Mouse (Mus musculus) limb, embryonic 13.5 days (tissue): ENCODE measurements around the gene Nuak2. TPM values are rescaled to one million over a fixed set of nuclear protein-coding genes. Genes with fewer than 3 reads are reported as not detected.
A peak's percentile ranks its signal among the peaks of the same experiment; 100 is the strongest.
"Not testable (repeated sequence)": the region's sequence is repeated elsewhere in the genome, so short reads cannot be mapped to it uniquely, and the experiment has no call there.

Experiments used
- ATAC-seq: fragments of 200-750 bp; cut with Nextera tagmentation; 2 replicates; pipeline ENCODE4 v1.8.0; 2017; ENCODE audit warnings: low read depth, moderate number of reproducible peaks, moderate TSS enrichment; ENCODE audit not compliant: low FRiP score
- H3K27ac ChIP-seq: fragments of 300-500 bp; sonication (generic); 2 replicates; pipeline ENCODE4 v1.5.1; 2015; ENCODE audit warnings: inconsistent platforms, mild to moderate bottlenecking, moderate library complexity
- H3K27me3 ChIP-seq: fragments of 300-500 bp; sonication (generic); 2 replicates; pipeline ENCODE4 v1.6.1; 2015; ENCODE audit warnings: mild to moderate bottlenecking, inconsistent platforms
- H3K36me3 ChIP-seq: fragments of 300-500 bp; sonication (generic); 2 replicates; pipeline ENCODE4 v1.6.1; 2015; ENCODE audit warnings: inconsistent platforms, mild to moderate bottlenecking, moderate library complexity
- H3K4me1 ChIP-seq: fragments of 300-500 bp; sonication (generic); 2 replicates; pipeline ENCODE4 v1.6.1; 2015; ENCODE audit warnings: inconsistent platforms
- H3K4me2 ChIP-seq: fragments of 300-500 bp; sonication (generic); replicated peaks from 2 replicates; pipeline ENCODE4 v1.6.1; 2015; ENCODE audit warnings: inconsistent platforms, mild to moderate bottlenecking, moderate library complexity
- H3K4me3 ChIP-seq: fragments of 300-500 bp; sonication (generic); 2 replicates; pipeline ENCODE4 v1.5.1; 2015; ENCODE audit warnings: moderate library complexity, mild to moderate bottlenecking, inconsistent platforms
- H3K9ac ChIP-seq: fragments of 300-500 bp; sonication (generic); 2 replicates; pipeline ENCODE4 v1.6.1; 2015; ENCODE audit warnings: mild to moderate bottlenecking, inconsistent platforms
- H3K9me3 ChIP-seq: fragments of 300-500 bp; sonication (generic); 2 replicates; pipeline ENCODE4 v1.6.1; 2016; ENCODE audit warnings: inconsistent platforms
- WGBS: fragments of 180-500 bp; shearing (Covaris S2); methylation state at CpG from one replicate; pipeline ENCODE4 v1.1.7; 2015; 5-methylcytosine and 5-hydroxymethylcytosine counted together
- polyA plus RNA-seq: library from polyadenylated mRNA; unstranded; fragments of >200 nt; fragmentation: Nextera tagmentation; extraction: Ambion mirVana; gene quantifications from 2 replicates; pipeline ENCODE4 v1.2.1, GENCODE M21; 2015

Gene Nuak2
- polyA plus RNA-seq, 1 experiment from 2014 or later = 1.2 TPM

GRCm38 (mm10) chr1:132346134-132346851 lies 30.4 kb downstream of the Nuak2 start:
- no peaks in the 10 kb centered on the region for H3K4me1 ChIP-seq
- H3K9me3 ChIP-seq = peaks cover 4% of the 10 kb centered on the region; the same call in 1 of the 2 replicates
- no peak overlapping the region for H3K4me2 ChIP-seq
- no peak overlapping the region for H3K4me3 ChIP-seq
- no peak overlapping the region for H3K27ac ChIP-seq
- ATAC-seq = no peak; the same call in 1 of the 2 replicates
- no peak overlapping the region for H3K9ac ChIP-seq
- 77% methylated on average over 12 of the region's 12 CpGs for whole genome bisulfite sequencing
- H3K27me3 ChIP-seq = no peaks in the 10 kb centered on the region
- H3K36me3 ChIP-seq = no peaks in the 10 kb centered on the region

- Histone ChIP-seq H3K9me3 (peaks cover 4% of the 10 kb centered on the region; the same call in 1 of the 2 replicates), H3K4me1 (no peaks in the 10 kb centered on the region), H3K27ac (no peak overlapping the region), H3K9ac (no peak overlapping the region), H3K27me3 (no peaks in the 10 kb centered on the region), H3K36me3 (no peaks in the 10 kb centered on the region), H3K4me3 (no peak overlapping the region), H3K4me2 (no peak overlapping the region)
- no peak for ATAC-seq
These were observed 31.0 kb downstream of the Nuak2 start for GRCm38 (mm10) chr1:132346951-132347350.

- H3K4me2 ChIP-seq = no peak overlapping the region
- no peak overlapping the region for H3K27ac ChIP-seq
- no peaks in the 10 kb centered on the region for H3K4me1 ChIP-seq
- no peaks in the 10 kb centered on the region for H3K36me3 ChIP-seq
- H3K9ac ChIP-seq = no peak overlapping the region
- no peak for ATAC-seq
- H3K27me3 ChIP-seq = no peaks in the 10 kb centered on the region
- no peak overlapping the region for H3K4me3 ChIP-seq
- H3K9me3 ChIP-seq = peaks cover 4% of the 10 kb centered on the region; the same call in 1 of the 2 replicates
- 78% methylated on average over 5 of the region's 5 CpGs for WGBS
These were observed 32.5 kb downstream of the Nuak2 start for GRCm38 (mm10) chr1:132348401-132348800.

- H3K4me1 ChIP-seq, H3K9ac ChIP-seq, H3K27me3 ChIP-seq, H3K4me3 ChIP-seq, H3K4me2 ChIP-seq, H3K9me3 ChIP-seq, H3K27ac ChIP-seq, H3K36me3 ChIP-seq, ATAC-seq: not testable (repeated sequence)
These were observed 33.1 kb downstream of the Nuak2 start for GRCm38 (mm10) chr1:132349049-132349448.

- ATAC-seq, H3K4me3 ChIP-seq, H3K9ac ChIP-seq: not testable (repeated sequence)
These were observed 33.7 kb downstream of the Nuak2 start for GRCm38 (mm10) chr1:132349601-132350000.

GRCm38 (mm10) chr1:132351058-132351457 lies 35.1 kb downstream of the Nuak2 start:
- H3K9me3 ChIP-seq = peaks cover 4% of the 10 kb centered on the region; the same call in 1 of the 2 replicates
- ATAC-seq = no peak
- H3K27ac ChIP-seq = no peak overlapping the region
- 0 out of 2 replicates have a peak, but pooled peaks cover 6% of the 10 kb centered on the region for H3K4me1 ChIP-seq
- no peak overlapping the region for H3K4me2 ChIP-seq
- no peaks in the 10 kb centered on the region for H3K36me3 ChIP-seq
- 95% methylated on average over 4 of the region's 4 CpGs for WGBS
- no peak overlapping the region for H3K4me3 ChIP-seq
- H3K9ac ChIP-seq = no peak overlapping the region
- H3K27me3 ChIP-seq = no peaks in the 10 kb centered on the region

More at GRCm38 (mm10) chr1:132349601-132350000, 33.7 kb downstream of the Nuak2 start:
- H3K36me3 ChIP-seq, H3K9me3 ChIP-seq, H3K27ac ChIP-seq, H3K4me1 ChIP-seq, H3K27me3 ChIP-seq, H3K4me2 ChIP-seq: not testable (repeated sequence)
- WGBS = 97% methylated on average over 3 of the region's 3 CpGs

- H3K36me3 ChIP-seq = peaks cover 17% of the 10 kb centered on the region
- no peak overlapping the region for H3K27ac ChIP-seq
- 57% methylated on average over 5 of the region's 5 CpGs for WGBS
- H3K9ac ChIP-seq = no peak overlapping the region
- no peak overlapping the region for H3K4me3 ChIP-seq
- H3K9me3 ChIP-seq = peaks cover 4% of the 10 kb centered on the region; the same call in 1 of the 2 replicates
- no peak for ATAC-seq
- H3K4me1 ChIP-seq = 0 out of 2 replicates have a peak, but pooled peaks cover 6% of the 10 kb centered on the region
- no peak overlapping the region for H3K4me2 ChIP-seq
- H3K27me3 ChIP-seq = no peaks in the 10 kb centered on the region
These were observed 37.5 kb downstream of the Nuak2 start for GRCm38 (mm10) chr1:132353389-132353788.

- peaks cover 26% of the 10 kb centered on the region for H3K36me3 ChIP-seq
- no peak overlapping the region for H3K4me2 ChIP-seq
- no peak overlapping the region for H3K27ac ChIP-seq
- WGBS = 75% methylated on average over 9 of the region's 9 CpGs
- H3K9me3 ChIP-seq = peaks cover 4% of the 10 kb centered on the region; the same call in 1 of the 2 replicates
- ATAC-seq = no peak
- no peak overlapping the region for H3K4me3 ChIP-seq
- H3K27me3 ChIP-seq = no peaks in the 10 kb centered on the region
- 0 out of 2 replicates have a peak overlapping the region, but pooled peaks have one; percentile 35 for H3K9ac ChIP-seq
- H3K4me1 ChIP-seq = 0 out of 2 replicates have a peak, but pooled peaks cover 6% of the 10 kb centered on the region
These were observed 38.3 kb downstream of the Nuak2 start for GRCm38 (mm10) chr1:132354234-132354633.

- H3K27ac ChIP-seq = no peak overlapping the region
- H3K27me3 ChIP-seq = no peaks in the 10 kb centered on the region
- peaks cover 35% of the 10 kb centered on the region for H3K36me3 ChIP-seq
- H3K4me2 ChIP-seq = no peak overlapping the region
- peaks cover 4% of the 10 kb centered on the region; the same call in 1 of the 2 replicates for H3K9me3 ChIP-seq
- H3K4me1 ChIP-seq = 0 out of 2 replicates have a peak, but pooled peaks cover 6% of the 10 kb centered on the region
- H3K9ac ChIP-seq = no peak overlapping the region
- WGBS = 70% methylated on average over 6 of the region's 6 CpGs
- ATAC-seq = 0 out of 2 replicates have a peak, but pooled peaks have one; percentile 4
- H3K4me3 ChIP-seq = no peak overlapping the region
These were observed 39.3 kb downstream of the Nuak2 start for GRCm38 (mm10) chr1:132355162-132355601.

- Histone ChIP-seq H3K27me3 (no peaks in the 10 kb centered on the region), H3K4me3 (no peak overlapping the region), H3K27ac (no peak overlapping the region), H3K9ac (no peak overlapping the region), H3K9me3 (peaks cover 2% of the 10 kb centered on the region; the same call in 1 of the 2 replicates), H3K36me3 (peaks cover 42% of the 10 kb centered on the region), H3K4me1 (0 out of 2 replicates have a peak, but pooled peaks cover 6% of the 10 kb centered on the region), H3K4me2 (no peak overlapping the region)
- ATAC-seq = peak; percentile 42; the same call in 1 of the 2 replicates
- 0% methylated on average over 3 of the region's 3 CpGs for WGBS
These were observed 39.9 kb downstream of the Nuak2 start for GRCm38 (mm10) chr1:132355841-132356242.

GRCm38 (mm10) chr1:132356841-132357240 lies 40.9 kb downstream of the Nuak2 start:
- Histone ChIP-seq H3K27me3 (no peaks in the 10 kb centered on the region), H3K9me3 (no peaks in the 10 kb centered on the region), H3K4me1 (0 out of 2 replicates have a peak, but pooled peaks cover 6% of the 10 kb centered on the region), H3K4me3 (no peak overlapping the region), H3K9ac (no peak overlapping the region), H3K4me2 (no peak overlapping the region), H3K27ac (no peak overlapping the region), H3K36me3 (peaks cover 51% of the 10 kb centered on the region)
- ATAC-seq = no peak
- WGBS = 67% methylated on average over 1 of the region's 1 CpGs

GRCm38 (mm10) chr1:132361959-132362358 lies 46.0 kb downstream of the Nuak2 start:
- Histone ChIP-seq H3K4me1 (peaks cover 11% of the 10 kb centered on the region), H3K27me3 (no peaks in the 10 kb centered on the region), H3K4me3 (no peak overlapping the region), H3K4me2 (no peak overlapping the region), H3K9ac (no peak overlapping the region), H3K9me3 (no peaks in the 10 kb centered on the region), H3K36me3 (peaks cover 67% of the 10 kb centered on the region), H3K27ac (no peak overlapping the region)
- 88% methylated on average over 6 of the region's 6 CpGs for WGBS
- no peak for ATAC-seq
